Mouse (Mus musculus) brain, embryonic 18.5 days (tissue): ENCODE measurements at regions not wholly inside any gene's neighbourhood (a gene's known extent, or its start where the extent isn't known, plus 50 kb on each side); places are given as distances from the start of the nearest gene placed in this dataset.

Experiments
- DNase-seq: peaks from one replicate; pipeline ENCODE4 v3.0.0-alpha.2; 2012; ENCODE audit warnings: low read depth, low spot score

DNA sequence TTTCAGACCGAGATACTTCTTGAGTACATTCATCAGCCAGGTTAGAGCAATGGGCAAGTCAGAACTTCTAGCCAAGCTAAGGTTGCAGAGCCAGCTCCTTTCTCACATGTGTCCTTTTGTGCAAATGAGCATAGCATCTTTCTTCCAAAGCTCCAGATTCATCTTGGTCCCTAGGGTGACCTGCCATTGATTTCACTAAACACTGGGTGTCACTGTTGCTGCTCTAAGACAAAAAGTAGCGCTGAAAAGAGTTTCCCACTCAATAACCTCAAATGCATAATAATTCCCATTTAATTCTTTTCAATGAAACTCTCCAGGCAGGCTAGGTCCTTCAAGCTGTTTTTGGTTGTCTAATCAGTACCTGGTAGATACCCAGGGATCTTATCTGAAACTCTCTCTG is 688.6 kb upstream of the BB014433 start:
- DNase-seq: peak; percentile 10

DNA sequence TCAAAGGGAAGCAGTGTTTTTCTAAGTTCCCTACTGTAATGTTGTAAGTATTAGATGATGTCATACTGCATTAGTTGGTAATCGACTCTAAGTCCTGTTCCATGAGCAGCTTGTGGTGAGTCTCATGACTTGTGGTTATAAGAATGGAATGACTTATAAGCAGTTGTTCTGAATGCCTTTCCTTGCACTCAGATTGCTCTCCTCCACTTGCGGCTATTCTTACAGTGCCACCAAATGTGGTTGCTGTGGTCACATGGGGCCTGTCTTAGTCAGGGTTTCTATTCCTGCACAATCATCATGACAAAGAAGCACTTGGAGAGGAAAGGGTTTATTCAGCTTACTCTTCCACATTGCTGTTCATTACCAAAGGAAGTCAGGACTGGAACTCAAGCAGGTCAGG is 685.4 kb upstream of the BB014433 start:
- no peak for DNase-seq

DNA sequence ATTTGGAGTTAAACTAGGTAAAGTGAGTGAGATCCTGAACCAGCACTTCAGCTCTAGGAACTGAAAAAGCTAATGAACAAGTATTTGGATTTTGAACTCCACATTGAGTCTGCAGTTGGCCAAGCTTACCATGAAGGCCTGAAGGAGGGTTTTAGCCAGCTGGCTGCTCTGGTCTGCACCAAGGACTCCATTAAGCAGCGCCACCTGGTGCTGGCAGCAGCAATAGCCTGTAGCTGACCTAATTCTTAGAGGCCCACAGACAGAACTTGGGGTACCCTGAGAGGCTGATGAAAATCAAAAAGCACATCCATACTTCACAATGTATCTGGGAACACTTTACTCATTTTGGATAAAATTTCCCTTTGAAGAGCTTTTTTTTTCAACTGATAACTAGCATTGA is 683.2 kb upstream of the BB014433 start:
- DNase-seq: peak; percentile 4

DNA sequence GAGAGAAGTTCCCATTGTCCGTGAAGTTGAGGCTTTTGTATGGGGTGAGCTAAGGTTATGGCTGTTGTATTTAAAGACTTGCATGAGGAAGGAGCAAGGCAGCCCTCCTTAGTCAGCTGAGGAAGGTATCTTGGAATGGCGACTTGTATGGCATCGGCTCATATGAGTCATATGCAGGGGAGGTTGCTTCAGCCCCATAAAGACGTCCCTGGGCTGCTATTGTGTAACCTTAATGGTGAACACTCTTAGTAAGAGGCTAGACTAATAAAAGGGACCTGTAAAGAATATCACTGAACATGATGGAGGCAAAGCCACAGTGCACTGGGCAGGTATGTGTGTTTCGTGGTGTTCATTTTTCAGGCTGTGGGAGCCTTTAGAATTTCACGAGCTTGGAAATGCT is 680.4 kb upstream of the BB014433 start:
- no peak for DNase-seq
